Mouse (Mus musculus): ENCODE measurements around the gene Nxpe4.

DNA sequence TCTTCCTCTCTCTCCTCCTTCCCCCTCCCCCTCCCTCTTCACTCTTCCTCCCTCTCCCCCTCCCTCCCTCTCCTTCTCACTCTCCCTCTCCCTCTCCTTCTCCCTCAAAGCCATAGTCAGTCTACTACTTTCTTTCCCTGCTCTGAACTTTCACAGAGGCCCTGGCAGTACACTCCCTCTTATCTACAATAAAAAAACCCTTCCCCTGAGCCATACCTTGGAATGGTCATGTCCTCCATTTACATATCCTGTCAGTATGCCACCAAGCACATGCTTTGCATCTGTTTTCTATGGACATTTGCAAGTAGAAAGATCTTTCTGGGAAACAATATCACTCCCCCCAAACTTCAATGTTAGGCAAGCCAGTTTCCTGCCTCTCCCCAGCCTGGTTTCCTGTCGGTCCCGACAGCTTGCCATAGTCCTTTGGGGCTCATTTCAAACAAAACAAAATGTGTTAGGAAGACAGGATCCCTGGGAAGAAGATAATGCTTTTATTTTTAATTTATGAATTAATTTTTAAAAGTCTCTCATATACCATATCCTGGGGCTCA lies 191.4 kb downstream of the Nxpe4 start, which contains the start of gene Nxpe2:
- no peak for TF ChIP-seq CTCF (IDR thresholded peaks at IDR 0.05; ENCODE audit: borderline replicate concordance, control insufficient read depth, extremely low read depth, insufficient read depth, low read length, poor library complexity)
- no peak for TF ChIP-seq POLR2A (IDR thresholded peaks at IDR 0.05; ENCODE audit: control insufficient read depth, extremely low read depth, insufficient read depth, low read length, poor library complexity)

All from thymus, adult 2 months (tissue).